Mouse (Mus musculus) kidney, postnatal 25 days (tissue): ENCODE data around the gene Slc16a4.
A peak's percentile ranks its signal among the peaks of the same experiment; 100 is the strongest.
"Not testable (repeated sequence)": the region's sequence is repeated elsewhere in the genome, so short reads cannot be mapped to it uniquely, and the experiment has no call there.

Experiments
- DNase-seq, 2 experiments: peaks; one replicate each; pipeline ENCODE4 v3.0.0; 2021; ENCODE audit warnings: mixed read lengths in 2 of 2

Slc16a4 gene

GRCm38 (mm10) chr3:107296917-107297316, 5.9 kb downstream of the Slc16a4 start:
- DNase-seq: not testable (repeated sequence)

GRCm38 (mm10) chr3:107317338-107317737, 26.3 kb downstream of the Slc16a4 start:
- no peak for DNase-seq

- no peak for DNase-seq
These were observed 30.1 kb downstream of the Slc16a4 start for GRCm38 (mm10) chr3:107321141-107321540.

GRCm38 (mm10) chr3:107321776-107322175, 30.7 kb downstream of the Slc16a4 start:
- peak in 1 of 2 experiments; percentile 25 for DNase-seq

- no peak for DNase-seq
These were observed 35.4 kb downstream of the Slc16a4 start for GRCm38 (mm10) chr3:107326442-107326841.

GRCm38 (mm10) chr3:107330503-107331424, 39.7 kb downstream of the Slc16a4 start:
- peak; percentile 34 to 39 for DNase-seq

GRCm38 (mm10) chr3:107331746-107332126, 40.7 kb downstream of the Slc16a4 start:
- DNase-seq: no peak

GRCm38 (mm10) chr3:107332127-107332959, 41.3 kb downstream of the Slc16a4 start:
- DNase-seq: peak; percentile 64 to 89

GRCm38 (mm10) chr3:107332960-107333380, 41.9 kb downstream of the Slc16a4 start:
- peak; percentile 96 to 98 for DNase-seq

GRCm38 (mm10) chr3:107333381-107334201, 42.6 kb downstream of the Slc16a4 start, which contains the start of gene Rbm15:
Rbm15 (minus strand) TSS chr3:107333673.
- peak; percentile 98 to 99 for DNase-seq

GRCm38 (mm10) chr3:107334202-107334934, 43.3 kb downstream of the Slc16a4 start:
- peak in 1 of 2 experiments; percentile 35 for DNase-seq

GRCm38 (mm10) chr3:107343971-107344370, 52.9 kb downstream of the Slc16a4 start:
- no peak for DNase-seq

GRCm38 (mm10) chr3:107345033-107345725, 54.1 kb downstream of the Slc16a4 start:
- no peak for DNase-seq

- peak in 1 of 2 experiments; percentile 29 for DNase-seq
These were observed 58.0 kb downstream of the Slc16a4 start for GRCm38 (mm10) chr3:107349006-107349405.

- no peak for DNase-seq
These were observed 60.7 kb downstream of the Slc16a4 start for GRCm38 (mm10) chr3:107351706-107352105.

- no peak for DNase-seq
These were observed 64.7 kb downstream of the Slc16a4 start for GRCm38 (mm10) chr3:107355618-107356260.

GRCm38 (mm10) chr3:107356964-107357441, 66.0 kb downstream of the Slc16a4 start:
- peak; percentile 77 to 86 for DNase-seq

GRCm38 (mm10) chr3:107357700-107358234, 66.7 kb downstream of the Slc16a4 start:
- DNase-seq: no peak

GRCm38 (mm10) chr3:107360341-107360740, 69.3 kb downstream of the Slc16a4 start:
- DNase-seq: no peak
